Mouse (Mus musculus) hindbrain, postnatal 0 days (tissue): Measurements from ENCODE around the gene Nrxn3. TPM values are rescaled to one million over a fixed set of nuclear protein-coding genes. Genes with fewer than 3 reads are reported as not detected.

Experiments
- ATAC-seq: fragments of 200-750 bp; cut with Nextera tagmentation; 2 replicates; pipeline ENCODE4 v1.8.0; 2017; ENCODE audit warnings: mild to moderate bottlenecking, moderate TSS enrichment, moderate library complexity
- DNase-seq: peaks from one replicate; pipeline ENCODE4 v3.0.0-alpha.2; 2015; ENCODE audit warnings: low spot score
- H3K27ac ChIP-seq: fragments of 300-500 bp; sonication (generic); 2 replicates; pipeline ENCODE4 v1.5.1; 2014; ENCODE audit warnings: mild to moderate bottlenecking
- H3K27me3 ChIP-seq: fragments of 300-500 bp; sonication (generic); 2 replicates; pipeline ENCODE4 v1.6.1; 2014; ENCODE audit warnings: low read length, mixed read lengths; ENCODE audit not compliant: insufficient read depth
- H3K36me3 ChIP-seq: fragments of 300-500 bp; sonication (generic); 2 replicates; pipeline ENCODE4 v1.6.1; 2014; ENCODE audit warnings: low read length, mixed read lengths; ENCODE audit not compliant: insufficient read depth
- H3K4me1 ChIP-seq: fragments of 300-500 bp; sonication (generic); 2 replicates; pipeline ENCODE4 v1.6.1; 2014; ENCODE audit warnings: antibody characterized with exemption, low read length, mixed read lengths; ENCODE audit not compliant: insufficient read depth
- H3K4me2 ChIP-seq: fragments of 300-500 bp; sonication (generic); 2 replicates; pipeline ENCODE4 v1.6.1; 2014; ENCODE audit warnings: low read depth, mild to moderate bottlenecking, low read length, moderate library complexity, mixed read lengths
- H3K4me3 ChIP-seq: fragments of 300-500 bp; sonication (generic); 2 replicates; pipeline ENCODE4 v1.5.1; 2014; ENCODE audit warnings: low read length
- H3K9ac ChIP-seq: fragments of 300-500 bp; sonication (generic); replicated peaks from 2 replicates; pipeline ENCODE4 v1.6.1; 2014; ENCODE audit warnings: mild to moderate bottlenecking, low read length, moderate library complexity, mixed read lengths
- H3K9me3 ChIP-seq: fragments of 300-500 bp; sonication (generic); 2 replicates; pipeline ENCODE4 v1.6.1; 2016; ENCODE audit warnings: low read length, mixed read lengths
- CTCF ChIP-seq: IDR thresholded peaks from 2 replicates; pipeline ENCODE4 v1.5.1; 2016; ENCODE audit warnings: antibody characterized with exemption, control low read depth, low read depth
- WGBS: fragments of 180-500 bp; shearing (Covaris S2); extraction: QIAGEN DNeasy Blood & Tissue Kit; methylation state at CpG from one replicate; pipeline ENCODE4 v1.1.7; 2014; 5-methylcytosine and 5-hydroxymethylcytosine counted together
- polyA plus RNA-seq: library from polyadenylated mRNA; unstranded; fragments of >200 nt; fragmentation: Nextera tagmentation; extraction: Ambion mirVana; gene quantifications from 2 replicates; pipeline ENCODE4 v1.2.1, GENCODE M21; 2015
- total RNA-seq: library from RNA; depleted of rRNA; stranded (reverse); fragments of >200 nt; gene quantifications from 2 replicates; pipeline ENCODE4 v1.2.3, GENCODE M21; 2014

Gene Nrxn3
- total and polyA plus RNA-seq, 2 experiments from 2014 or later = 87.8 to 103 TPM

DNA sequence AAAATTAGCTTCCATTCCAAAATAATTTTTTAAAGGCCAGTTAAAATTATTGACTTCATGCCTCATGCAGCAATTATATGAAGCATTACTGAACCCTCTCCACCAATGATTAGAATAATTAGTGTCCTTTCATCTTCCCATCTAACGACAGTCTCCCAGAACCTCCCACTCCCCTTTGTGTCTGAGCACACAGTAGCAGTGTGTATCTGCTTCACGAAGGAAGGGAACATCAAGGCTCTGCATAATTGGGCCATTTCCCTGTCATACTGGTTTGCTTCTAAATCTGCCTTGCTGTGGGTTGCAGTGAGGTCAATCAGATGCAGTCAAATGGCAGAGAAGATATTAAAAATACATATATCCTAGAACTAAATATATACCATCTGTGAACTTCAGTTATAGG is 1291.3 kb downstream of the Nrxn3 start:
- H3K4me2 ChIP-seq = no peak overlapping the region
- DNase-seq (no peak), ATAC-seq (no peak)
- WGBS = 37% methylated on average over 2 of the region's 2 CpGs
- no peak for TF ChIP-seq CTCF
- no peaks in the 10 kb centered on the region for H3K27me3 ChIP-seq
- no peaks in the 10 kb centered on the region for H3K9me3 ChIP-seq
- no peak overlapping the region for H3K27ac ChIP-seq
- H3K9ac ChIP-seq = no peak overlapping the region
- no peaks in the 10 kb centered on the region for H3K4me1 ChIP-seq
- no peak overlapping the region for H3K4me3 ChIP-seq
- H3K36me3 ChIP-seq = no peaks in the 10 kb centered on the region

DNA sequence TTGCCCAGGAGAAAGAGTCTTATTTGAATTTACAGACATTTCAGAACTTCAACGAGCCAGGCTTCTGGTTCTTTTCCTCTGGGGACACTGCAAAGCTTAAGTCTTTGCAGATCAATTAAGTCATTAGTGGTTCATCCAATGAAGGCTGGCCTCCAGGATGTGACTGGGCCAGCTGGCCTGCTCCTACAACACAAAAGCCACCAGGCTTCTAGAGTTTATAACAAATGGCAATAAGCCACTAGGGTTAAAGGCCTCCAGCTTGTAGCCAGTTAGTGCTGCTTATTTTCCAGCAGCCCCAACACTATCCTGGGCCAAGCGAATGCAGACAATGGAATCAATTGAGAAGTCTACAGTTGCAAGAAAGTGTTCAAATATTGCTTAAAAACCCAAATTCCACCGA is 1304.3 kb downstream of the Nrxn3 start:
- no peaks in the 10 kb centered on the region for H3K9me3 ChIP-seq
- H3K9ac ChIP-seq = no peak overlapping the region
- WGBS = 47% methylated on average over 3 of the region's 3 CpGs
- no peaks in the 10 kb centered on the region for H3K4me1 ChIP-seq
- DNase-seq (peak; percentile 45), ATAC-seq (0 out of 2 replicates have a peak, but pooled peaks have one; percentile 27)
- H3K36me3 ChIP-seq = no peaks in the 10 kb centered on the region
- TF ChIP-seq CTCF = no peak
- H3K27ac ChIP-seq = no peak overlapping the region
- H3K27me3 ChIP-seq = no peaks in the 10 kb centered on the region
- H3K4me2 ChIP-seq = no peak overlapping the region
- no peak overlapping the region for H3K4me3 ChIP-seq

DNA sequence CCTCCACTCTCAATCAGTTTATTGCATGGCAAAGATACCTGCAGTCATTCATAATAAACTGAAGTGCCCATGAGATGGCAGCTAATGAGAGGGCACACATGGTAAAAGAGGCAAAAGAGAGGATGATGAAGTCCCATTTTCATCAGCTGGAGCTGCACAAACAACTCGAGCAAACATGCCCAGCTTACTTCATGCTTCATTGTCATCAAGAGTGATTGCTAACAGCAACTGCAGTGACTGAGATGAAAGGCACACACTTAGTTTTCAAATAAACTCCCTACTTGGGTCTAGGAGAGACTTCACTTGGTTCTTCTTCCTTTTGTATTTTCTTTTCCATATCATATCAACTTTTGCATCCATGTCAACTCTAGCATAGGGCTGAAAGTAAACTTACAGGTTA is 1318.4 kb downstream of the Nrxn3 start:
- H3K4me1 ChIP-seq = no peaks in the 10 kb centered on the region
- no peaks in the 10 kb centered on the region for H3K9me3 ChIP-seq
- H3K4me3 ChIP-seq = no peak overlapping the region
- H3K4me2 ChIP-seq = no peak overlapping the region
- 54% methylated on average over 1 of the region's 1 CpGs for WGBS
- no peak for ATAC-seq
- TF ChIP-seq CTCF = no peak
- no peak overlapping the region for H3K27ac ChIP-seq
- H3K9ac ChIP-seq = no peak overlapping the region
- DNase-seq = no peak
- H3K27me3 ChIP-seq = no peaks in the 10 kb centered on the region
- H3K36me3 ChIP-seq = no peaks in the 10 kb centered on the region

DNA sequence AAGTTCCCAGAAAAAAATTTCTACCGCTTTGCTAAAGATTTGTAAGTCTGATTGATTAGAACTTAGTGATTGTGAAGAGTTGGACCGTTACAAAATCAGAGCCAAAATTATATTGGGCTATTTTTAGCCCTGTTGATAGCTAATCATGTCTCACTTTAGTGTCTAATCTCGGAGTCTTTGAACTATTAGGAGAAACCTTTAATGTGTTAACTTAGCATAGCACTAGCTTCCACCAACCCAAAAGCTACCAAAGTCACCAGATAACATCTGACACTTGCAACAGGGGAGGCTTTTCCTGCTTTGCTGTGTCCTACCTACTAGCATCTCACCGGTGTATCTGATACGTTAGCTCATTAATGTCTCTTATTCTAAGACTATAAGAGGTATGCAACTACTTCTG is 1333.6 kb downstream of the Nrxn3 start:
- Histone ChIP-seq H3K4me3 (no peak overlapping the region), H3K9me3 (no peaks in the 10 kb centered on the region), H3K9ac (no peak overlapping the region), H3K27ac (no peak overlapping the region), H3K4me2 (no peak overlapping the region), H3K27me3 (no peaks in the 10 kb centered on the region), H3K36me3 (no peaks in the 10 kb centered on the region), H3K4me1 (no peaks in the 10 kb centered on the region)
- ATAC-seq (no peak), DNase-seq (no peak)
- TF ChIP-seq CTCF = no peak
- WGBS = 91% methylated on average over 5 of the region's 5 CpGs

DNA sequence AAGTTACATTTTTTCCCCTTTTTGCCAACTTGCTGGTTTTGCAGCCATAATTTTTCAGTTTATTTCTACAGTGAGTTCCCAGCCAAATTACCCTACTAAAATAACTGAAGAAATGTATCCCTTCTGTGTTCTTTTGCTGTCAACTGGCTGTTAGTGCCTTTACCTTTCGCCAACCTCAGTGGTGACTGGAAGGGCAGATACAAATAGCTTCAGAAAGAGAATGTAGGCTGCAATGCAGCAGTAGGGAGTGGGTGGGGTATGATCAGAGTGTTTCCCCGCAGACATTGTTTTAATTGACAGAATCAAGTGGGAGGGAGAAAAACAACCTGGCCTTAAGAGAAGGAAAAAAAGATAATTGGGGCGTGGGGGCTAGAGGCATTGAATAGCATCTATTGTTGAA is 1337.1 kb downstream of the Nrxn3 start:
- Histone ChIP-seq H3K4me3 (no peak overlapping the region), H3K9me3 (no peaks in the 10 kb centered on the region), H3K27ac (no peak overlapping the region), H3K9ac (no peak overlapping the region), H3K4me1 (no peaks in the 10 kb centered on the region), H3K27me3 (no peaks in the 10 kb centered on the region), H3K4me2 (no peak overlapping the region), H3K36me3 (no peaks in the 10 kb centered on the region)
- WGBS = 85% methylated on average over 3 of the region's 3 CpGs
- DNase-seq (no peak), ATAC-seq (no peak)
- TF ChIP-seq CTCF = no peak

DNA sequence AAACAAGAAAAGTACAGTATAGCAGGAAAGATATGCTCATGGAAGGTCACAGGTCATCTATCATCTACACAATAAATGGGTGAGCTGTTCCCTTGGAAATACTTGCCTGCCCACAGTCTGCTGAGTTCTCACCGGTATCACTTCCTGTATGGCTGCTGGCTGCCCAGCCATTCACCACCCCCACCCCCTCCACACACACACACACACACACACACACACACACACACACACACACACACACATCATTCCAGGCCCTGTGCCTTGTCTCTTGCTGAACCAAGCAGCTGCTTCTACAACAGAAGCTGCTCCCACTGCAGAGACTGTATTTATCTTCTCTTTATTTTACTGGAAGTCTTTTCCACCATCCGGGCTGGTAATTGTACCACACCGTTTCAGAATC is 1338.6 kb downstream of the Nrxn3 start:
- Histone ChIP-seq H3K9me3 (no peaks in the 10 kb centered on the region), H3K27me3 (no peaks in the 10 kb centered on the region), H3K4me3 (no peak overlapping the region), H3K27ac (no peak overlapping the region), H3K4me1 (no peaks in the 10 kb centered on the region), H3K9ac (no peak overlapping the region), H3K4me2 (no peak overlapping the region), H3K36me3 (no peaks in the 10 kb centered on the region)
- 38% methylated on average over 3 of the region's 3 CpGs for WGBS
- TF ChIP-seq CTCF = no peak
- DNase-seq (no peak), ATAC-seq (0 out of 2 replicates have a peak, but pooled peaks have one; percentile 29)

DNA sequence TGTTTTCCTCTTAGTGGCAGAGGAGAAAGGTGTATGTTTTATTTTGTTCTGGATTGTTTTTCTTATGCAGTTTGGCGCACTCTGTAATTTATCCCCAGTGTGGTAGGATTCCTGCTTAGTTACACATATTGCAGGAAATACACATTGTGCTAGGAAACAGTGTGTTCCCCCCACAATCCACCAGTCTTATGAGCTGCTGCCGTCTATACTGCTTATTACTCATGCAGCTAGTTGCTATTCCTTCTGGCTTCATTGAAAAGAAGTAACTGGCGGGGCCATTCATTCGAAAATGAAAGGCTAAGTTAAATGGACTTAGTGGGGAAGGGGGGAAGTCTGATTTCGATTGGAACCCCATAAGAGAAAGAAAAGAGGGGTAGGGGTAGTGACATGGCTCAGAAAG is 1339.5 kb downstream of the Nrxn3 start:
- H3K4me2 ChIP-seq = no peak overlapping the region
- DNase-seq (no peak), ATAC-seq (no peak)
- H3K27me3 ChIP-seq = no peaks in the 10 kb centered on the region
- H3K27ac ChIP-seq = no peak overlapping the region
- H3K4me3 ChIP-seq = no peak overlapping the region
- WGBS = 42% methylated on average over 5 of the region's 5 CpGs
- no peaks in the 10 kb centered on the region for H3K36me3 ChIP-seq
- no peak overlapping the region for H3K9ac ChIP-seq
- no peaks in the 10 kb centered on the region for H3K9me3 ChIP-seq
- no peaks in the 10 kb centered on the region for H3K4me1 ChIP-seq
- no peak for TF ChIP-seq CTCF
